Mouse (Mus musculus): ENCODE data around the gene Plcb2. TPM values are rescaled to one million over a fixed set of nuclear protein-coding genes. Genes with fewer than 3 reads are reported as not detected.

Gene Plcb2
- polyA plus RNA-seq, 1 experiment = 1.1 TPM

GRCm38 (mm10) chr2:118679577-118679976, 48.7 kb downstream of the Plcb2 start:
- no peak for DNase-seq (ENCODE audit: low read depth)
- TF ChIP-seq POLR2A (IDR thresholded peaks at IDR 0.05; ENCODE audit: borderline replicate concordance, extremely low read depth, insufficient read depth, insufficient read length, poor library complexity, severe bottlenecking) = no peak
- TF ChIP-seq CTCF (IDR thresholded peaks at IDR 0.05; ENCODE audit: borderline replicate concordance, extremely low read depth, insufficient read depth, insufficient read length) = no peak

- no peak for DNase-seq (ENCODE audit: low read depth)
- no peak for TF ChIP-seq POLR2A (IDR thresholded peaks at IDR 0.05; ENCODE audit: borderline replicate concordance, extremely low read depth, insufficient read depth, insufficient read length, poor library complexity, severe bottlenecking)
- no peak for TF ChIP-seq CTCF (IDR thresholded peaks at IDR 0.05; ENCODE audit: borderline replicate concordance, extremely low read depth, insufficient read depth, insufficient read length)
Observed at GRCm38 (mm10) chr2:118677817-118678216, 50.4 kb downstream of the Plcb2 start.

GRCm38 (mm10) chr2:118676839-118677741, 51.1 kb downstream of the Plcb2 start:
- DNase-seq (ENCODE audit: low read depth) = peak; percentile 25
- TF ChIP-seq POLR2A (IDR thresholded peaks at IDR 0.05; ENCODE audit: borderline replicate concordance, extremely low read depth, insufficient read depth, insufficient read length, poor library complexity, severe bottlenecking) (no peak), CTCF (IDR thresholded peaks at IDR 0.05; ENCODE audit: borderline replicate concordance, extremely low read depth, insufficient read depth, insufficient read length) (no peak)

GRCm38 (mm10) chr2:118674500-118674899, 53.7 kb downstream of the Plcb2 start:
- DNase-seq (ENCODE audit: low read depth) = no peak
- TF ChIP-seq CTCF (IDR thresholded peaks at IDR 0.05; ENCODE audit: borderline replicate concordance, extremely low read depth, insufficient read depth, insufficient read length) (no peak), POLR2A (IDR thresholded peaks at IDR 0.05; ENCODE audit: borderline replicate concordance, extremely low read depth, insufficient read depth, insufficient read length, poor library complexity, severe bottlenecking) (no peak)

GRCm38 (mm10) chr2:118673686-118674465, 54.4 kb downstream of the Plcb2 start:
- TF ChIP-seq CTCF (IDR thresholded peaks at IDR 0.05; ENCODE audit: borderline replicate concordance, extremely low read depth, insufficient read depth, insufficient read length) (no peak), POLR2A (IDR thresholded peaks at IDR 0.05; ENCODE audit: borderline replicate concordance, extremely low read depth, insufficient read depth, insufficient read length, poor library complexity, severe bottlenecking) (no peak)
- no peak for DNase-seq (ENCODE audit: low read depth)

GRCm38 (mm10) chr2:118671728-118672127, 56.5 kb downstream of the Plcb2 start:
- TF ChIP-seq CTCF (IDR thresholded peaks at IDR 0.05; ENCODE audit: borderline replicate concordance, extremely low read depth, insufficient read depth, insufficient read length) (no peak), POLR2A (IDR thresholded peaks at IDR 0.05; ENCODE audit: borderline replicate concordance, extremely low read depth, insufficient read depth, insufficient read length, poor library complexity, severe bottlenecking) (no peak)
- DNase-seq (ENCODE audit: low read depth) = no peak

- no peak for DNase-seq (ENCODE audit: low read depth)
- TF ChIP-seq POLR2A (IDR thresholded peaks at IDR 0.05; ENCODE audit: borderline replicate concordance, extremely low read depth, insufficient read depth, insufficient read length, poor library complexity, severe bottlenecking) = no peak
- TF ChIP-seq CTCF (IDR thresholded peaks at IDR 0.05; ENCODE audit: borderline replicate concordance, extremely low read depth, insufficient read depth, insufficient read length) = no peak
Observed at GRCm38 (mm10) chr2:118669785-118670184, 58.5 kb downstream of the Plcb2 start.

GRCm38 (mm10) chr2:118669245-118669644, 59.0 kb downstream of the Plcb2 start:
- no peak for DNase-seq (ENCODE audit: low read depth)
- TF ChIP-seq CTCF (IDR thresholded peaks at IDR 0.05; ENCODE audit: borderline replicate concordance, extremely low read depth, insufficient read depth, insufficient read length) (no peak), POLR2A (IDR thresholded peaks at IDR 0.05; ENCODE audit: borderline replicate concordance, extremely low read depth, insufficient read depth, insufficient read length, poor library complexity, severe bottlenecking) (no peak)

- no peak for DNase-seq (ENCODE audit: low read depth)
Observed at GRCm38 (mm10) chr2:118667181-118667580, 61.1 kb downstream of the Plcb2 start.

GRCm38 (mm10) chr2:118665616-118666015, 62.6 kb downstream of the Plcb2 start:
- TF ChIP-seq POLR2A (IDR thresholded peaks at IDR 0.05; ENCODE audit: borderline replicate concordance, extremely low read depth, insufficient read depth, insufficient read length, poor library complexity, severe bottlenecking) (no peak), CTCF (IDR thresholded peaks at IDR 0.05; ENCODE audit: borderline replicate concordance, extremely low read depth, insufficient read depth, insufficient read length) (no peak)
- DNase-seq (ENCODE audit: low read depth) = no peak

More at GRCm38 (mm10) chr2:118667181-118667580, 61.1 kb downstream of the Plcb2 start:
- TF ChIP-seq CTCF (IDR thresholded peaks at IDR 0.05; ENCODE audit: borderline replicate concordance, extremely low read depth, insufficient read depth, insufficient read length) = no peak
- no peak for TF ChIP-seq POLR2A (IDR thresholded peaks at IDR 0.05; ENCODE audit: borderline replicate concordance, extremely low read depth, insufficient read depth, insufficient read length, poor library complexity, severe bottlenecking)

- DNase-seq (ENCODE audit: low read depth) = no peak
- TF ChIP-seq POLR2A (IDR thresholded peaks at IDR 0.05; ENCODE audit: borderline replicate concordance, extremely low read depth, insufficient read depth, insufficient read length, poor library complexity, severe bottlenecking) = no peak
- TF ChIP-seq CTCF (IDR thresholded peaks at IDR 0.05; ENCODE audit: borderline replicate concordance, extremely low read depth, insufficient read depth, insufficient read length) = no peak
Observed at GRCm38 (mm10) chr2:118664975-118665516, 63.2 kb downstream of the Plcb2 start.
